8 mouse cellular contexts compared by ENCODE assay signal in genomic region chr10:85871698-85872478, GRCm38 (mm10). TPM values are rescaled to one million over a fixed set of nuclear protein-coding genes. Genes with fewer than 3 reads are reported as not detected.
DNase-seq lines count a peak whose midpoint lies in the region; ATAC-seq and TF ChIP-seq lines count a peak whose summit lies in the region.

No protein-coding gene starts in this region.

- H3K27me3 ChIP-seq in CH12.LX (replicated peaks), result no peaks in the 10 kb centered on the region
- no peaks in the 10 kb centered on the region for H3K27me3 ChIP-seq in forebrain, embryonic 11.5 days (ENCODE audit: control insufficient read depth, insufficient read depth, low read length)
- no peaks in the 10 kb centered on the region for H3K27me3 ChIP-seq in heart, embryonic 16.5 days (ENCODE audit: control insufficient read depth, insufficient read depth, low read length)
- H3K27me3 ChIP-seq in liver, embryonic 15.5 days, result no peaks in the 10 kb centered on the region
- H3K27me3 ChIP-seq in neural tube, embryonic 12.5 days (replicated peaks), result no peaks in the 10 kb centered on the region

- no peak for TF ChIP-seq EP300 in CH12.LX (IDR thresholded peaks at IDR 0.05; ENCODE audit: low read length)

- peak overlapping the region; percentile 90 for H3K4me2 ChIP-seq in CH12.LX (ENCODE audit: insufficient read depth, low read depth, poor library complexity, severe bottlenecking)
- peak overlapping the region; percentile 77 for H3K4me2 ChIP-seq in forebrain, embryonic 11.5 days (ENCODE audit: low read depth, low read length, severe bottlenecking)
- peak overlapping the region; percentile 95 for H3K4me2 ChIP-seq in heart, embryonic 16.5 days (ENCODE audit: low read depth, low read length)
- peak overlapping the region; percentile 92 for H3K4me2 ChIP-seq in liver, embryonic 15.5 days
- H3K4me2 ChIP-seq in neural tube, embryonic 12.5 days (replicated peaks), result peak overlapping the region; percentile 88

- no peak for TF ChIP-seq RAD21 in CH12.LX (IDR thresholded peaks at IDR 0.05; ENCODE audit: low read depth, low read length)

- peaks cover 5% of the 10 kb centered on the region for H3K9me3 ChIP-seq in CH12.LX (replicated peaks; ENCODE audit: low read length)
- H3K9me3 ChIP-seq in forebrain, embryonic 11.5 days (ENCODE audit: control insufficient read depth, low read length), result no peaks in the 10 kb centered on the region
- no peaks in the 10 kb centered on the region for H3K9me3 ChIP-seq in heart, embryonic 16.5 days (replicated peaks; ENCODE audit: control insufficient read depth, low read length)
- H3K9me3 ChIP-seq in liver, embryonic 15.5 days (replicated peaks), result no peaks in the 10 kb centered on the region
- H3K9me3 ChIP-seq in neural tube, embryonic 12.5 days, result no peaks in the 10 kb centered on the region

- in situ Hi-C loops in CH12.LX (cut with MboI; ENCODE audit: low pct_ligation_motif_present, low pct_unique_long_range_greater_than_20kb, low sequenced_read_pairs), result no loop called here

- peak overlapping the region; percentile 92 to 99 (median 97) for H3K4me3 ChIP-seq in CH12.LX (replicated peaks in 1 of 3; ENCODE audit: low read depth in 2 of 3, low read length in 2 of 3, poor library complexity in 1 of 3)
- H3K4me3 ChIP-seq in forebrain, embryonic 11.5 days (ENCODE audit: low read depth, low read length), result peak overlapping the region; percentile 93
- peak overlapping the region; percentile 65 for H3K4me3 ChIP-seq in heart, embryonic 16.5 days (ENCODE audit: low read length)
- peak overlapping the region; percentile 87 for H3K4me3 ChIP-seq in liver, embryonic 15.5 days (replicated peaks)
- H3K4me3 ChIP-seq in neural tube, embryonic 12.5 days, result peak overlapping the region; percentile 97

- TF ChIP-seq POLR2A in CH12.LX (IDR thresholded peaks at IDR 0.05; ENCODE audit: low read depth, low read length), result peak; percentile 75; the same call in 1 of the 2 replicates

- H3K36me3 ChIP-seq in CH12.LX (replicated peaks in 1 of 2; ENCODE audit: control insufficient read depth in 1 of 2, insufficient read depth in 1 of 2, low read length in 1 of 2), result peaks cover 21 to 27% of the 10 kb centered on the region in 2 experiments
- H3K36me3 ChIP-seq in forebrain, embryonic 11.5 days (ENCODE audit: control insufficient read depth, insufficient read depth, low read length), result no peaks in the 10 kb centered on the region; the same call in 1 of the 2 replicates
- H3K36me3 ChIP-seq in heart, embryonic 16.5 days (ENCODE audit: control insufficient read depth, insufficient read depth), result peaks cover 17% of the 10 kb centered on the region
- peaks cover 27% of the 10 kb centered on the region for H3K36me3 ChIP-seq in liver, embryonic 15.5 days (replicated peaks)
- H3K36me3 ChIP-seq in neural tube, embryonic 12.5 days, result peaks cover 26% of the 10 kb centered on the region

- H3K27ac ChIP-seq in CH12.LX (ENCODE audit: insufficient read depth, low read depth), result peak overlapping the region; percentile 62
- no peak overlapping the region for H3K27ac ChIP-seq in forebrain, embryonic 11.5 days (ENCODE audit: low read depth, low read length)
- peak overlapping the region; percentile 50 for H3K27ac ChIP-seq in heart, embryonic 16.5 days (ENCODE audit: low read length)
- H3K27ac ChIP-seq in liver, embryonic 15.5 days (replicated peaks), result peak overlapping the region; percentile 76
- no peak overlapping the region for H3K27ac ChIP-seq in neural tube, embryonic 12.5 days

- ATAC-seq in forebrain, embryonic 11.5 days (replicated peaks; ENCODE audit: low FRiP score), result peak; percentile 97
- ATAC-seq in heart, embryonic 16.5 days (replicated peaks; ENCODE audit: extremely low read depth, insufficient read depth, low FRiP score), result peak; percentile 94
- ATAC-seq in liver, embryonic 15.5 days (ENCODE audit: insufficient read depth), result peak; percentile 90
- peak; percentile 95 for ATAC-seq in neural tube, embryonic 12.5 days (ENCODE audit: low FRiP score, low read depth)

- peak overlapping the region; percentile 87 for H3K9ac ChIP-seq in CH12.LX (ENCODE audit: insufficient read depth, low read depth)
- H3K9ac ChIP-seq in forebrain, embryonic 11.5 days (ENCODE audit: low read length), result peak overlapping the region; percentile 91
- peak overlapping the region; percentile 80 for H3K9ac ChIP-seq in heart, embryonic 16.5 days (ENCODE audit: low read length)
- H3K9ac ChIP-seq in liver, embryonic 15.5 days, result peak overlapping the region; percentile 74
- H3K9ac ChIP-seq in neural tube, embryonic 12.5 days, result peak overlapping the region; percentile 84

- H3K4me1 ChIP-seq in CH12.LX (ENCODE audit: control insufficient read depth in 1 of 2, insufficient read depth in 2 of 2), result peaks cover 3 to 23% of the 10 kb centered on the region in 2 experiments
- H3K4me1 ChIP-seq in forebrain, embryonic 11.5 days (replicated peaks; ENCODE audit: control insufficient read depth, insufficient read depth, low read length), result peaks cover 6% of the 10 kb centered on the region; the same call in 1 of the 2 replicates
- peaks cover 9% of the 10 kb centered on the region for H3K4me1 ChIP-seq in heart, embryonic 16.5 days (ENCODE audit: control insufficient read depth, insufficient read depth, low read length)
- peaks cover 14% of the 10 kb centered on the region for H3K4me1 ChIP-seq in liver, embryonic 15.5 days (replicated peaks)
- peaks cover 13% of the 10 kb centered on the region for H3K4me1 ChIP-seq in neural tube, embryonic 12.5 days

- peaks cover 25% of the 10 kb centered on the region for H3K79me2 ChIP-seq in CH12.LX (replicated peaks; ENCODE audit: control insufficient read depth, extremely low read depth, insufficient read depth, poor library complexity, severe bottlenecking)

- DNase-seq in CH12.LX (ENCODE audit: extremely low read depth), result peak; percentile 89
- DNase-seq in c-Kit-positive CD71-positive TER-119-negative erythroid progenitor cells, embryonic 14.5 days (ENCODE audit: low read depth), result peak; percentile 80
- DNase-seq in forebrain, embryonic 11.5 days (ENCODE audit: low spot score), result peak; percentile 96
- peak; percentile 93 to 96 for DNase-seq in kidney, postnatal 36 days
- peak; percentile 88 for DNase-seq in telencephalon, adult 2 months (ENCODE audit: low read depth, low spot score)

- under 1% methylated on average over 55 of the region's 55 CpGs for WGBS in forebrain, embryonic 11.5 days
- under 1% methylated on average over 55 of the region's 55 CpGs for WGBS in heart, embryonic 16.5 days
- under 1% methylated on average over 55 of the region's 55 CpGs for WGBS in liver, embryonic 15.5 days (ENCODE audit: insufficient replicate concordance)
- under 1% methylated on average over 55 of the region's 55 CpGs for WGBS in neural tube, embryonic 12.5 days

- no peak for TF ChIP-seq CTCF in CH12.LX (conservative IDR thresholded peaks at IDR 0.05 in 1 of 2, IDR thresholded peaks at IDR 0.05 in 1 of 2; ENCODE audit: low read depth in 2 of 2, low read length in 2 of 2)

- dilution Hi-C loops in CH12.LX (cut with MboI; ENCODE audit: extremely low pct_ligation_motif_present, extremely low pct_unique_long_range_greater_than_20kb, low sequenced_read_pairs), result no loop called here

TF ChIP-seq in CH12.LX, 34 proteins besides CTCF, POLR2A, EP300 and RAD21 (continues in another document):
- TF ChIP-seq NELFE (IDR thresholded peaks at IDR 0.05; ENCODE audit: low read depth, low read length) (peak; percentile 75), SIN3A (IDR thresholded peaks at IDR 0.05; ENCODE audit: low read length) (peak; percentile 74; the same call in 1 of the 2 replicates), MAFK (IDR thresholded peaks at IDR 0.05; ENCODE audit: insufficient replicate concordance, low read length) (no peak), ZNF384 (IDR thresholded peaks at IDR 0.05; ENCODE audit: low read depth, low read length) (no peak), SMC3 (IDR thresholded peaks at IDR 0.05; ENCODE audit: low read depth, low read length) (no peak), ELF1 (IDR thresholded peaks at IDR 0.05; ENCODE audit: low read depth, low read length) (peak; percentile 80), CHD1 (IDR thresholded peaks at IDR 0.05; ENCODE audit: low read depth, low read length) (no peak), JUND (conservative IDR thresholded peaks at IDR 0.05; ENCODE audit: low read depth, low read length) (no peak), MEF2A (IDR thresholded peaks at IDR 0.05; ENCODE audit: borderline replicate concordance, low read depth, low read length) (no peak), MAZ (IDR thresholded peaks at IDR 0.05; ENCODE audit: low read depth, low read length) (peak; percentile 92), USF1 (IDR thresholded peaks at IDR 0.05; ENCODE audit: low read depth, low read length) (no peak), HCFC1 (IDR thresholded peaks at IDR 0.05; ENCODE audit: low read depth, low read length) (peak; percentile 84)

RNA-seq across cellular contexts. Expression of gene Pwp1, which starts 42.6 kb away (rescaled TPM):
- total RNA-seq in CH12.LX (2012; rRNA removed) (65.0 and 70.7 TPM in 2 replicates), CH12.LX (2014; rRNA removed) (118 and 125 TPM in 2 replicates)
- polyA plus RNA-seq in CH12.LX (2012; ENCODE audit: insufficient read length, low read depth), result 90.4 and 97.1 TPM in 2 replicates
- 104 and 106 TPM in 2 replicates for polyA plus RNA-seq in forebrain, embryonic 11.5 days (2014; fragmentation: Nextera tagmentation; extraction: Ambion mirVana)
- polyA plus RNA-seq in heart, embryonic 16.5 days (2015; fragmentation: Nextera tagmentation; extraction: Ambion mirVana), result 42.3 and 42.9 TPM in 2 replicates
- polyA plus RNA-seq in liver, embryonic 15.5 days (2015; fragmentation: Nextera tagmentation; extraction: Ambion mirVana), result 27.0 and 29.3 TPM in 2 replicates
- polyA plus RNA-seq in neural tube, embryonic 12.5 days (2016; fragmentation: Nextera tagmentation; extraction: Ambion mirVana), result 75.0 and 76.8 TPM in 2 replicates

RNA-seq across cellular contexts. Expression of gene Prdm4, which starts 45.1 kb away (rescaled TPM):
- total RNA-seq in CH12.LX (2012; rRNA removed) (19.0 and 21.1 TPM in 2 replicates), CH12.LX (2014; rRNA removed) (23.0 and 23.2 TPM in 2 replicates)
- 26.5 and 27.9 TPM in 2 replicates for polyA plus RNA-seq in CH12.LX (2012; ENCODE audit: insufficient read length, low read depth)
- polyA plus RNA-seq in forebrain, embryonic 11.5 days (2014; fragmentation: Nextera tagmentation; extraction: Ambion mirVana), result 35.4 and 42.7 TPM in 2 replicates
- polyA plus RNA-seq in heart, embryonic 16.5 days (2015; fragmentation: Nextera tagmentation; extraction: Ambion mirVana), result 9.0 TPM in 2 replicates
- polyA plus RNA-seq in liver, embryonic 15.5 days (2015; fragmentation: Nextera tagmentation; extraction: Ambion mirVana), result 4.6 and 5.7 TPM in 2 replicates
- polyA plus RNA-seq in neural tube, embryonic 12.5 days (2016; fragmentation: Nextera tagmentation; extraction: Ambion mirVana), result 32.2 and 37.3 TPM in 2 replicates

RNA-seq across cellular contexts. Expression of gene Ascl4, which starts 55.6 kb away (rescaled TPM):
- total RNA-seq in CH12.LX (2012; rRNA removed) (0.13 TPM in 1 of 2 replicates, not detected in the other), CH12.LX (2014; rRNA removed) (not detected in 2 replicates)
- polyA plus RNA-seq in CH12.LX (2012; ENCODE audit: insufficient read length, low read depth), result 0.11 TPM in 1 of 2 replicates, not detected in the other
- 0.53 and 0.56 TPM in 2 replicates for polyA plus RNA-seq in forebrain, embryonic 11.5 days (2014; fragmentation: Nextera tagmentation; extraction: Ambion mirVana)
- polyA plus RNA-seq in heart, embryonic 16.5 days (2015; fragmentation: Nextera tagmentation; extraction: Ambion mirVana), result 0.26 TPM in 1 of 2 replicates, not detected in the other
- polyA plus RNA-seq in liver, embryonic 15.5 days (2015; fragmentation: Nextera tagmentation; extraction: Ambion mirVana), result not detected in 2 replicates
- 0.09 and 0.24 TPM in 2 replicates for polyA plus RNA-seq in neural tube, embryonic 12.5 days (2016; fragmentation: Nextera tagmentation; extraction: Ambion mirVana)

Comparison
In these comparisons a context has a peak if more than half of its experiments do, and no peak if none do; other contexts are left out.
1. H3K27ac ChIP-seq: peak in CH12.LX (single experiment), heart, embryonic 16.5 days (single experiment) and liver, embryonic 15.5 days (single experiment); none in forebrain, embryonic 11.5 days (single experiment) and neural tube, embryonic 12.5 days (single experiment).
2. Peak in every context shown above with its lines, with median percentiles within 50 percentile points of each other: DNase-seq, H3K4me2 ChIP-seq, H3K4me3 ChIP-seq, H3K9ac ChIP-seq and ATAC-seq.